Mouse (Mus musculus) limb, embryonic 13.5 days (tissue): Measurements from ENCODE around the gene Tssk1. TPM values are rescaled to one million over a fixed set of nuclear protein-coding genes. Genes with fewer than 3 reads are reported as not detected.

ENCODE experiments used
- ATAC-seq: fragments of 200-750 bp; cut with Nextera tagmentation; 2 replicates; pipeline ENCODE4 v1.8.0; 2017; ENCODE audit warnings: low read depth, moderate number of reproducible peaks, moderate TSS enrichment; ENCODE audit not compliant: low FRiP score
- H3K27ac ChIP-seq: fragments of 300-500 bp; sonication (generic); 2 replicates; pipeline ENCODE4 v1.5.1; 2015; ENCODE audit warnings: inconsistent platforms, mild to moderate bottlenecking, moderate library complexity
- H3K27me3 ChIP-seq: fragments of 300-500 bp; sonication (generic); 2 replicates; pipeline ENCODE4 v1.6.1; 2015; ENCODE audit warnings: mild to moderate bottlenecking, inconsistent platforms
- H3K36me3 ChIP-seq: fragments of 300-500 bp; sonication (generic); 2 replicates; pipeline ENCODE4 v1.6.1; 2015; ENCODE audit warnings: inconsistent platforms, mild to moderate bottlenecking, moderate library complexity
- H3K4me1 ChIP-seq: fragments of 300-500 bp; sonication (generic); 2 replicates; pipeline ENCODE4 v1.6.1; 2015; ENCODE audit warnings: inconsistent platforms
- H3K4me2 ChIP-seq: fragments of 300-500 bp; sonication (generic); replicated peaks from 2 replicates; pipeline ENCODE4 v1.6.1; 2015; ENCODE audit warnings: inconsistent platforms, mild to moderate bottlenecking, moderate library complexity
- H3K4me3 ChIP-seq: fragments of 300-500 bp; sonication (generic); 2 replicates; pipeline ENCODE4 v1.5.1; 2015; ENCODE audit warnings: moderate library complexity, mild to moderate bottlenecking, inconsistent platforms
- H3K9ac ChIP-seq: fragments of 300-500 bp; sonication (generic); 2 replicates; pipeline ENCODE4 v1.6.1; 2015; ENCODE audit warnings: mild to moderate bottlenecking, inconsistent platforms
- H3K9me3 ChIP-seq: fragments of 300-500 bp; sonication (generic); 2 replicates; pipeline ENCODE4 v1.6.1; 2016; ENCODE audit warnings: inconsistent platforms
- WGBS: fragments of 180-500 bp; shearing (Covaris S2); methylation state at CpG from one replicate; pipeline ENCODE4 v1.1.7; 2015; 5-methylcytosine and 5-hydroxymethylcytosine counted together
- polyA plus RNA-seq: library from polyadenylated mRNA; unstranded; fragments of >200 nt; fragmentation: Nextera tagmentation; extraction: Ambion mirVana; gene quantifications from 2 replicates; pipeline ENCODE4 v1.2.1, GENCODE M21; 2015

Tssk1 gene
- polyA plus RNA-seq, 1 experiment from 2014 or later, result 0.04 TPM

GRCm38 (mm10) chr16:17931906-17932460, 38.0 kb downstream of the Tssk1 start:
- H3K4me2 ChIP-seq, result no peak overlapping the region
- ATAC-seq, result no peak
- no peaks in the 10 kb centered on the region for H3K9me3 ChIP-seq
- no peak overlapping the region for H3K4me3 ChIP-seq
- H3K4me1 ChIP-seq, result peaks cover 11% of the 10 kb centered on the region
- H3K27me3 ChIP-seq, result peaks cover 10% of the 10 kb centered on the region
- WGBS, result 60% methylated on average over 5 of the region's 5 CpGs
- no peak overlapping the region for H3K9ac ChIP-seq
- no peak overlapping the region for H3K27ac ChIP-seq
- no peaks in the 10 kb centered on the region for H3K36me3 ChIP-seq

GRCm38 (mm10) chr16:17933594-17934444, 39.8 kb downstream of the Tssk1 start:
- Histone ChIP-seq H3K36me3 (no peaks in the 10 kb centered on the region), H3K27me3 (peaks cover 24% of the 10 kb centered on the region), H3K4me3 (no peak overlapping the region), H3K4me2 (no peak overlapping the region), H3K9ac (no peak overlapping the region), H3K4me1 (peaks cover 1% of the 10 kb centered on the region; the same call in 1 of the 2 replicates), H3K27ac (no peak overlapping the region), H3K9me3 (no peaks in the 10 kb centered on the region)
- WGBS, result 60% methylated on average over 9 of the region's 9 CpGs
- ATAC-seq, result no peak

- no peaks in the 10 kb centered on the region for H3K36me3 ChIP-seq
- H3K9ac ChIP-seq, result no peak overlapping the region
- no peaks in the 10 kb centered on the region for H3K9me3 ChIP-seq
- no peak overlapping the region for H3K4me3 ChIP-seq
- no peak overlapping the region for H3K27ac ChIP-seq
- ATAC-seq, result no peak
- no peaks in the 10 kb centered on the region for H3K4me1 ChIP-seq
- WGBS, result 56% methylated on average over 3 of the region's 3 CpGs
- H3K4me2 ChIP-seq, result no peak overlapping the region
- H3K27me3 ChIP-seq, result peaks cover 24% of the 10 kb centered on the region
These were observed 40.5 kb downstream of the Tssk1 start for GRCm38 (mm10) chr16:17934445-17934910.

- Histone ChIP-seq H3K4me1 (no peaks in the 10 kb centered on the region), H3K9me3 (no peaks in the 10 kb centered on the region), H3K27me3 (peaks cover 24% of the 10 kb centered on the region), H3K27ac (no peak overlapping the region), H3K36me3 (no peaks in the 10 kb centered on the region), H3K4me3 (no peak overlapping the region), H3K9ac (no peak overlapping the region), H3K4me2 (no peak overlapping the region)
- 80% methylated on average over 10 of the region's 10 CpGs for WGBS
- no peak for ATAC-seq
These were observed 42.8 kb downstream of the Tssk1 start for GRCm38 (mm10) chr16:17936776-17937175.

- peaks cover 24% of the 10 kb centered on the region for H3K27me3 ChIP-seq
- H3K9me3 ChIP-seq, result no peaks in the 10 kb centered on the region
- H3K36me3 ChIP-seq, result no peaks in the 10 kb centered on the region
- WGBS, result 79% methylated on average over 7 of the region's 7 CpGs
- H3K4me3 ChIP-seq, result no peak overlapping the region
- ATAC-seq, result no peak
- no peak overlapping the region for H3K4me2 ChIP-seq
- H3K9ac ChIP-seq, result no peak overlapping the region
- no peaks in the 10 kb centered on the region for H3K4me1 ChIP-seq
- no peak overlapping the region for H3K27ac ChIP-seq
These were observed 44.2 kb downstream of the Tssk1 start for GRCm38 (mm10) chr16:17938187-17938586.

GRCm38 (mm10) chr16:17938821-17939220, 44.8 kb downstream of the Tssk1 start:
- Histone ChIP-seq H3K9ac (no peak overlapping the region), H3K4me1 (no peaks in the 10 kb centered on the region), H3K27me3 (peaks cover 24% of the 10 kb centered on the region), H3K4me2 (no peak overlapping the region), H3K9me3 (no peaks in the 10 kb centered on the region), H3K36me3 (no peaks in the 10 kb centered on the region), H3K27ac (no peak overlapping the region), H3K4me3 (no peak overlapping the region)
- ATAC-seq, result peak; percentile 69; the same call in 1 of the 2 replicates
- WGBS, result 11% methylated on average over 7 of the region's 7 CpGs

- H3K9ac ChIP-seq, result no peak overlapping the region
- H3K4me3 ChIP-seq, result no peak overlapping the region
- H3K4me2 ChIP-seq, result no peak overlapping the region
- H3K27ac ChIP-seq, result no peak overlapping the region
- 65% methylated on average over 9 of the region's 9 CpGs for WGBS
- no peaks in the 10 kb centered on the region for H3K4me1 ChIP-seq
- H3K27me3 ChIP-seq, result peaks cover 24% of the 10 kb centered on the region
- no peaks in the 10 kb centered on the region for H3K36me3 ChIP-seq
- ATAC-seq, result no peak
- H3K9me3 ChIP-seq, result no peaks in the 10 kb centered on the region
These were observed 45.3 kb downstream of the Tssk1 start for GRCm38 (mm10) chr16:17939255-17939751.

- ATAC-seq, result no peak
- Histone ChIP-seq H3K4me2 (no peak overlapping the region), H3K36me3 (no peaks in the 10 kb centered on the region), H3K27me3 (0 out of 2 replicates have a peak, but pooled peaks cover under 1% of the 10 kb centered on the region), H3K4me1 (no peaks in the 10 kb centered on the region), H3K9ac (no peak overlapping the region), H3K27ac (no peak overlapping the region), H3K9me3 (no peaks in the 10 kb centered on the region), H3K4me3 (no peak overlapping the region)
- 65% methylated on average over 8 of the region's 8 CpGs for WGBS
These were observed 49.4 kb downstream of the Tssk1 start for GRCm38 (mm10) chr16:17943466-17943865.

GRCm38 (mm10) chr16:17945081-17945831, 51.2 kb downstream of the Tssk1 start:
- Histone ChIP-seq H3K27ac (no peak overlapping the region), H3K27me3 (no peaks in the 10 kb centered on the region), H3K4me2 (no peak overlapping the region), H3K9me3 (no peaks in the 10 kb centered on the region), H3K4me1 (peaks cover 3% of the 10 kb centered on the region; the same call in 1 of the 2 replicates), H3K4me3 (no peak overlapping the region), H3K9ac (no peak overlapping the region), H3K36me3 (no peaks in the 10 kb centered on the region)
- no peak for ATAC-seq
- WGBS, result 59% methylated on average over 7 of the region's 7 CpGs

Other genes starting within 250 kb of the Tssk1 start
- 9.0 and 9.8 TPM in 2 replicates for gene Ccdc74a, start 247.8 kb upstream of the Tssk1 start, polyA plus RNA-seq
- 48.1 and 49.8 TPM in 2 replicates for gene Med15, start 161.3 kb upstream of the Tssk1 start, polyA plus RNA-seq
- gene Klhl22, start 134.6 kb upstream of the Tssk1 start, polyA plus RNA-seq, result 92.9 and 106 TPM in 2 replicates
- 28.8 and 29.4 TPM in 2 replicates for gene Scarf2, start 96.9 kb upstream of the Tssk1 start, polyA plus RNA-seq
- 0.09 and 0.36 TPM in 2 replicates for gene B830017H08Rik, start 61.1 kb upstream of the Tssk1 start, polyA plus RNA-seq
- 2.7 and 3.0 TPM in 2 replicates for gene Car15, start 55.9 kb upstream of the Tssk1 start, polyA plus RNA-seq
- gene Gm20518, start 2.6 kb upstream of the Tssk1 start, polyA plus RNA-seq, result 0.32 and 0.53 TPM in 2 replicates
- 97.8 and 105 TPM in 2 replicates for gene Dgcr2, start 4.3 kb downstream of the Tssk1 start, polyA plus RNA-seq
- 0.17 TPM in 1 of 2 replicates, not detected in the other for gene Tssk2, start 4.4 kb downstream of the Tssk1 start, polyA plus RNA-seq
- gene Ess2, start 17.1 kb downstream of the Tssk1 start, polyA plus RNA-seq, result 49.8 and 50.7 TPM in 2 replicates
- gene Gsc2, start 20.8 kb downstream of the Tssk1 start, polyA plus RNA-seq, result 0.13 TPM in 1 of 2 replicates, not detected in the other
- gene Slc25a1, start 34.0 kb downstream of the Tssk1 start, polyA plus RNA-seq, result 84.0 and 85.0 TPM in 2 replicates
- 0.37 TPM in 1 of 2 replicates, not detected in the other for gene Vpreb2, start 86.2 kb downstream of the Tssk1 start, polyA plus RNA-seq
- gene Dgcr6, start 158.6 kb downstream of the Tssk1 start, polyA plus RNA-seq, result 113 and 115 TPM in 2 replicates
- 8.8 and 9.5 TPM in 2 replicates for gene Prodh, start 196.0 kb downstream of the Tssk1 start, polyA plus RNA-seq
- gene Rtn4r, start 233.4 kb downstream of the Tssk1 start, polyA plus RNA-seq, result 6.4 and 6.5 TPM in 2 replicates